Mouse (Mus musculus) embryonic facial prominence, embryonic 12.5 days (tissue): ENCODE results near the gene Gm26566. TPM values are rescaled to one million over a fixed set of nuclear protein-coding genes. Genes with fewer than 3 reads are reported as not detected.
A peak's percentile ranks its signal among the peaks of the same experiment; 100 is the strongest.
"Not testable (repeated sequence)": the region's sequence is repeated elsewhere in the genome, so short reads cannot be mapped to it uniquely, and the experiment has no call there.

ENCODE experiments used
- ATAC-seq: fragments of 200-750 bp; cut with Nextera tagmentation; 2 replicates; pipeline ENCODE4 v1.8.0; 2017; ENCODE audit not compliant: insufficient number of reproducible peaks, insufficient read depth, low FRiP score, low TSS enrichment
- H3K27ac ChIP-seq: fragments of 300-500 bp; sonication (generic); 2 replicates; pipeline ENCODE4 v1.5.1; 2016; ENCODE audit warnings: mild to moderate bottlenecking
- H3K27me3 ChIP-seq: fragments of 300-500 bp; sonication (generic); 2 replicates; pipeline ENCODE4 v1.6.1; 2016; ENCODE audit warnings: mild to moderate bottlenecking, moderate library complexity
- H3K36me3 ChIP-seq: fragments of 300-500 bp; sonication (generic); 2 replicates; pipeline ENCODE4 v1.6.1; 2016; ENCODE audit warnings: mild to moderate bottlenecking
- H3K4me1 ChIP-seq: fragments of 300-500 bp; sonication (generic); 2 replicates; pipeline ENCODE4 v1.6.1; 2016
- H3K4me2 ChIP-seq: fragments of 300-500 bp; sonication (generic); replicated peaks from 2 replicates; pipeline ENCODE4 v1.6.1; 2016; ENCODE audit warnings: mild to moderate bottlenecking, moderate library complexity
- H3K4me3 ChIP-seq: fragments of 300-500 bp; sonication (generic); 2 replicates; pipeline ENCODE4 v1.5.1; 2016; ENCODE audit warnings: mild to moderate bottlenecking
- H3K9ac ChIP-seq: fragments of 300-500 bp; sonication (generic); 2 replicates; pipeline ENCODE4 v1.6.1; 2016; ENCODE audit warnings: mild to moderate bottlenecking, moderate library complexity
- H3K9me3 ChIP-seq: fragments of 300-500 bp; sonication (generic); 2 replicates; pipeline ENCODE4 v1.6.1; 2016; ENCODE audit warnings: mild to moderate bottlenecking, moderate library complexity
- WGBS: fragments of 180-500 bp; shearing (Covaris S2); methylation state at CpG from one replicate; pipeline ENCODE4 v1.1.7; 2016; 5-methylcytosine and 5-hydroxymethylcytosine counted together
- polyA plus RNA-seq: library from polyadenylated mRNA; unstranded; fragments of >200 nt; fragmentation: Nextera tagmentation; extraction: Ambion mirVana; gene quantifications from 2 replicates; pipeline ENCODE4 v1.2.1, GENCODE M21; 2016

The Gm26566 gene
- polyA plus RNA-seq, 1 experiment from 2014 or later = 1.8 TPM

GRCm38 (mm10) chr4:88762341-88762740 is 40.7 kb downstream of the Gm26566 start:
- not testable (repeated sequence) for H3K9ac ChIP-seq, H3K4me2 ChIP-seq
- 56% methylated on average over 9 of the region's 9 CpGs for WGBS

GRCm38 (mm10) chr4:88763384-88764018 is 41.9 kb downstream of the Gm26566 start:
- ATAC-seq, H3K9me3 ChIP-seq, H3K4me1 ChIP-seq, H3K27me3 ChIP-seq, H3K36me3 ChIP-seq, H3K9ac ChIP-seq: not testable (repeated sequence)
- Histone ChIP-seq H3K4me3 (peak overlapping the region; percentile 38), H3K27ac (0 out of 2 replicates have a peak overlapping the region, but pooled peaks have one; percentile 17), H3K4me2 (peak overlapping the region; percentile 49)
- WGBS = 4% methylated on average over 26 of the region's 42 CpGs

More at GRCm38 (mm10) chr4:88762341-88762740, 40.7 kb downstream of the Gm26566 start:
- H3K27ac ChIP-seq, H3K27me3 ChIP-seq, H3K9me3 ChIP-seq, H3K36me3 ChIP-seq, ATAC-seq, H3K4me3 ChIP-seq, H3K4me1 ChIP-seq: not testable (repeated sequence)

Other genes starting within 250 kb of the Gm26566 start
- gene Ifnb1, start 199.0 kb upstream of the Gm26566 start, polyA plus RNA-seq = not detected in 2 replicates
- not detected in 2 replicates for gene Ifna15, start 163.6 kb upstream of the Gm26566 start, polyA plus RNA-seq
- gene Ifna14, start 150.0 kb upstream of the Gm26566 start, polyA plus RNA-seq = not detected in 2 replicates
- not detected in 2 replicates for gene Ifna9, start 129.4 kb upstream of the Gm26566 start, polyA plus RNA-seq
- not detected in 2 replicates for gene Ifna12, start 118.4 kb upstream of the Gm26566 start, polyA plus RNA-seq
- not detected in 2 replicates for gene C87499, start 87.4 kb upstream of the Gm26566 start, polyA plus RNA-seq
- not detected in 2 replicates for gene Ifna13, start 77.3 kb upstream of the Gm26566 start, polyA plus RNA-seq
- gene Ifna16, start 44.9 kb upstream of the Gm26566 start, polyA plus RNA-seq = not detected in 2 replicates
- not detected in 2 replicates for gene Ifna2, start 37.9 kb upstream of the Gm26566 start, polyA plus RNA-seq
- not detected in 2 replicates for gene Ifnab, start 30.4 kb upstream of the Gm26566 start, polyA plus RNA-seq
- 130 and 143 TPM in 2 replicates for gene Klhl9, start 660 bp downstream of the Gm26566 start, polyA plus RNA-seq
- not detected in 2 replicates for gene Gm13271, start 33.1 kb downstream of the Gm26566 start, polyA plus RNA-seq
- 0.32 and 0.41 TPM in 2 replicates for gene Gm13283, start 38.3 kb downstream of the Gm26566 start, polyA plus RNA-seq
- 0.37 TPM in 1 of 2 replicates, not detected in the other for gene Gm13290, start 52.0 kb downstream of the Gm26566 start, polyA plus RNA-seq
- not detected in 2 replicates for gene Gm13289, start 55.1 kb downstream of the Gm26566 start, polyA plus RNA-seq
- not detected in 2 replicates for gene Gm13272, start 58.0 kb downstream of the Gm26566 start, polyA plus RNA-seq
- 0.20 and 0.32 TPM in 2 replicates for gene Ifnz, start 60.3 kb downstream of the Gm26566 start, polyA plus RNA-seq
- not detected in 2 replicates for gene Gm13276, start 63.9 kb downstream of the Gm26566 start, polyA plus RNA-seq
- gene Gm13277, start 66.8 kb downstream of the Gm26566 start, polyA plus RNA-seq = not detected in 2 replicates
- not detected in 2 replicates for gene Gm13278, start 69.7 kb downstream of the Gm26566 start, polyA plus RNA-seq
- not detected in 2 replicates for gene Gm13275, start 72.7 kb downstream of the Gm26566 start, polyA plus RNA-seq
- not detected in 2 replicates for gene Gm13279, start 75.6 kb downstream of the Gm26566 start, polyA plus RNA-seq
- gene Gm13285, start 77.9 kb downstream of the Gm26566 start, polyA plus RNA-seq = 1.0 and 1.5 TPM in 2 replicates
- gene Gm13287, start 81.4 kb downstream of the Gm26566 start, polyA plus RNA-seq = not detected in 2 replicates
- gene Gm13288, start 83.7 kb downstream of the Gm26566 start, polyA plus RNA-seq = 0.15 TPM in 1 of 2 replicates, not detected in the other
- not detected in 2 replicates for gene Ifna7, start 94.4 kb downstream of the Gm26566 start, polyA plus RNA-seq
- not detected in 2 replicates for gene Ifna11, start 98.2 kb downstream of the Gm26566 start, polyA plus RNA-seq
- not detected in 2 replicates for gene Ifna6, start 105.6 kb downstream of the Gm26566 start, polyA plus RNA-seq
- not detected in 2 replicates for gene Ifna5, start 113.7 kb downstream of the Gm26566 start, polyA plus RNA-seq
- not detected in 2 replicates for gene Ifna4, start 120.1 kb downstream of the Gm26566 start, polyA plus RNA-seq
- not detected in 2 replicates for gene Ifna1, start 128.3 kb downstream of the Gm26566 start, polyA plus RNA-seq
- not detected in 2 replicates for gene Ifne, start 158.4 kb downstream of the Gm26566 start, polyA plus RNA-seq